Mouse (Mus musculus) stomach, embryonic 16.5 days (tissue): ENCODE measurements at regions not wholly inside any gene's neighbourhood (a gene's known extent, or its start where the extent isn't known, plus 50 kb on each side); places are given as distances from the start of the nearest gene placed in this dataset.

Experiments used
- ATAC-seq: fragments of 200-750 bp; cut with Nextera tagmentation; 2 replicates; pipeline ENCODE4 v1.8.0; 2017; ENCODE audit warnings: moderate number of reproducible peaks, moderate TSS enrichment; ENCODE audit not compliant: insufficient read depth, low FRiP score
- H3K27ac ChIP-seq: fragments of 300-500 bp; sonication (generic); 2 replicates; pipeline ENCODE4 v1.5.1; 2014; ENCODE audit warnings: low read length
- H3K27me3 ChIP-seq: fragments of 300-500 bp; sonication (generic); 2 replicates; pipeline ENCODE4 v1.6.1; 2014; ENCODE audit warnings: low read length, control low read depth, mixed read lengths; ENCODE audit not compliant: control insufficient read depth, insufficient read depth
- H3K36me3 ChIP-seq: fragments of 300-500 bp; sonication (generic); 2 replicates; pipeline ENCODE4 v1.6.1; 2014; ENCODE audit warnings: low read length; ENCODE audit not compliant: control insufficient read depth, insufficient read depth
- H3K4me1 ChIP-seq: fragments of 300-500 bp; sonication (generic); 2 replicates; pipeline ENCODE4 v1.6.1; 2014; ENCODE audit warnings: low read length, control low read depth, mixed read lengths; ENCODE audit not compliant: control insufficient read depth, insufficient read depth
- H3K4me2 ChIP-seq: fragments of 300-500 bp; sonication (generic); 2 replicates; pipeline ENCODE4 v1.6.1; 2014; ENCODE audit warnings: low read depth, low read length, mixed read lengths
- H3K4me3 ChIP-seq: fragments of 300-500 bp; sonication (generic); replicated peaks from 2 replicates; pipeline ENCODE4 v1.5.1; 2014; ENCODE audit warnings: mild to moderate bottlenecking, low read length
- H3K9ac ChIP-seq: fragments of 300-500 bp; sonication (generic); 2 replicates; pipeline ENCODE4 v1.6.1; 2014; ENCODE audit warnings: low read length
- H3K9me3 ChIP-seq: fragments of 300-500 bp; sonication (generic); replicated peaks from 2 replicates; pipeline ENCODE4 v1.6.1; 2016; ENCODE audit warnings: low read length, control low read depth; ENCODE audit not compliant: control insufficient read depth
- WGBS: fragments of 180-500 bp; shearing (Covaris S2); extraction: QIAGEN DNeasy Blood & Tissue Kit; methylation state at CpG from one replicate; pipeline ENCODE4 v1.1.7; 2014; 5-methylcytosine and 5-hydroxymethylcytosine counted together

DNA sequence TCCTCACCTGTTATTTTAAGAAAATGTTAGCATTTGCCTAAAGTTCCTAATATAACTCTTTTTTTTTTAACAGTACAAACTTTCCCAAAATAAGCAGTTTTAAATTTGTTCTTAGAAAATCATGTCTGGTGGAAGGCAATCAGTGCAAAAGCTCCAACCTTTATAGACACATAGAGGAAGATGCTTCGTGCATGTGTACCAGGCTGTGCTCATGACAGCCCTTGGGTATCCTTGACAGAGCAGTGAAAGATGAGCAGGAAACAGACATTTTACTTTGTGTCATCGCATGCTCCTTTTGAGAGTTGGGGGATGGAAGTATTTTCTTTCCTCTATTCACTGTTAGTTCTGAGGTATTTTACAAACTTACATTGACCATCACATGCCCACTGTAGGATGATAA lies 517.3 kb upstream of the Syt1 start:
- no peaks in the 10 kb centered on the region for H3K27me3 ChIP-seq
- no peaks in the 10 kb centered on the region for H3K9me3 ChIP-seq
- H3K9ac ChIP-seq: no peak overlapping the region
- 84% methylated on average over 2 of the region's 2 CpGs for WGBS
- no peaks in the 10 kb centered on the region for H3K4me1 ChIP-seq
- no peak overlapping the region for H3K4me2 ChIP-seq
- no peak for ATAC-seq
- no peaks in the 10 kb centered on the region for H3K36me3 ChIP-seq
- H3K27ac ChIP-seq: no peak overlapping the region
- H3K4me3 ChIP-seq: no peak overlapping the region

DNA sequence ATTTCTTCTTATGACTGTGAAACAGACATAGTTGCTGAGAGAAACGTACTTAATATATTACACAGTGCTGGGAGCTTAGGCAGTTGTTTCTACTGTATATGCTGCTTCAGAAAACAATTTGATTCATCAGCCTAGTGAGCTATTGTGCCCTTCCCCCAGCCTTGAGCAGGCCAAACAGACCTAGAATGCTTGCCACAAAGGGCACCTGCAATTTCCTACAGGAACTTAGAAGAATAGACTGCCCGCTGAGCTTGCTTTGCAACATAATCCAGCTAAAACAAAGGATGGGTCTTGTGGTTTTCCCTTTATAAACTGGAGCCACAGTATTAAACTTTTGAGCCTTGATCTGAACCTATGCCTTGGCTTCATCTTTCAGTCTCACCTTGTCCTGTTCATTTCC lies 510.9 kb upstream of the Syt1 start:
- H3K27ac ChIP-seq: no peak overlapping the region
- no peaks in the 10 kb centered on the region for H3K27me3 ChIP-seq
- no peaks in the 10 kb centered on the region for H3K36me3 ChIP-seq
- WGBS: 45% methylated on average over 2 of the region's 2 CpGs
- H3K4me2 ChIP-seq: no peak overlapping the region
- no peak overlapping the region for H3K9ac ChIP-seq
- ATAC-seq: no peak
- no peak overlapping the region for H3K4me3 ChIP-seq
- no peaks in the 10 kb centered on the region for H3K9me3 ChIP-seq
- H3K4me1 ChIP-seq: no peaks in the 10 kb centered on the region

DNA sequence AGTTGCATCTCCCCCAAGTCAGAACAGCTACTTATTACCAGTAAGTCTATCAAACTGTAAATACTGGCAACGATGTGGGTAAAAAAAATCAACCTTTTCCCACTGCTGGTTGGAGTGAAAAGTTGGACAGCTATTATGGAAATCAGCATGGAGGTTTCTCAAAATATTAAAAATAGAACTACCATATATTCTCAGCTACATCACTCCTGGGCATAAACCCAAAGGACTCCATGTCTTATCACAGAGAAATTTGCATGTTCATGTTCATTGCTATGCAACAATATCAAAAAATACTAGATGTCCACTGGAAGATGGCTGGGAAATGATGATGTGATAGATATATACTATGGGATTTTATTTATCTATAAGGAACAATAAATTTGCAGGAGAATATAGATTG lies 506.9 kb upstream of the Syt1 start:
- H3K9ac ChIP-seq: no peak overlapping the region
- H3K9me3 ChIP-seq: no peaks in the 10 kb centered on the region
- ATAC-seq: no peak
- H3K27me3 ChIP-seq: no peaks in the 10 kb centered on the region
- H3K36me3 ChIP-seq: no peaks in the 10 kb centered on the region
- H3K4me1 ChIP-seq: no peaks in the 10 kb centered on the region
- no peak overlapping the region for H3K4me3 ChIP-seq
- 68% methylated on average over 1 of the region's 1 CpGs for WGBS
- no peak overlapping the region for H3K27ac ChIP-seq
- H3K4me2 ChIP-seq: no peak overlapping the region

DNA sequence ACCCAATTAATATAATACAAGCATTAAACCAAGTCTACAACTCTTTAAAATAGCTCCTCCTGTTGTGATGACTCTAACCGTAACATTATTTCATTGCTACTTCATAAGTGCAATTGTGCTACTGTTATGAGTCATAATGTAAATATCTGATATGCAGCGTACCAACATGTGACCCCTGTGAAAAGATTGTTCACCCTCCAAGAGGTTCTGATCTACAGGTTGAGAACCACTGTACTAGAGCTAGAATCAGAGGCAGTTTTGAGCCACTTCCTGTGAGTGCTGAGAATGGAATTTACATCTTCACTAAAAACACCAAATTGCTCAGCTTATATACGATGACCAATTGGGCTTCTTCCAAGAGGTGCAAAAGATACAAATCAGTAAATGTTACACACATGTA lies 504.4 kb upstream of the Syt1 start:
- no peaks in the 10 kb centered on the region for H3K27me3 ChIP-seq
- ATAC-seq: no peak
- no peak overlapping the region for H3K27ac ChIP-seq
- H3K9me3 ChIP-seq: no peaks in the 10 kb centered on the region
- no peak overlapping the region for H3K4me3 ChIP-seq
- no peaks in the 10 kb centered on the region for H3K36me3 ChIP-seq
- no peak overlapping the region for H3K9ac ChIP-seq
- H3K4me1 ChIP-seq: no peaks in the 10 kb centered on the region
- 63% methylated on average over 3 of the region's 3 CpGs for WGBS
- no peak overlapping the region for H3K4me2 ChIP-seq

DNA sequence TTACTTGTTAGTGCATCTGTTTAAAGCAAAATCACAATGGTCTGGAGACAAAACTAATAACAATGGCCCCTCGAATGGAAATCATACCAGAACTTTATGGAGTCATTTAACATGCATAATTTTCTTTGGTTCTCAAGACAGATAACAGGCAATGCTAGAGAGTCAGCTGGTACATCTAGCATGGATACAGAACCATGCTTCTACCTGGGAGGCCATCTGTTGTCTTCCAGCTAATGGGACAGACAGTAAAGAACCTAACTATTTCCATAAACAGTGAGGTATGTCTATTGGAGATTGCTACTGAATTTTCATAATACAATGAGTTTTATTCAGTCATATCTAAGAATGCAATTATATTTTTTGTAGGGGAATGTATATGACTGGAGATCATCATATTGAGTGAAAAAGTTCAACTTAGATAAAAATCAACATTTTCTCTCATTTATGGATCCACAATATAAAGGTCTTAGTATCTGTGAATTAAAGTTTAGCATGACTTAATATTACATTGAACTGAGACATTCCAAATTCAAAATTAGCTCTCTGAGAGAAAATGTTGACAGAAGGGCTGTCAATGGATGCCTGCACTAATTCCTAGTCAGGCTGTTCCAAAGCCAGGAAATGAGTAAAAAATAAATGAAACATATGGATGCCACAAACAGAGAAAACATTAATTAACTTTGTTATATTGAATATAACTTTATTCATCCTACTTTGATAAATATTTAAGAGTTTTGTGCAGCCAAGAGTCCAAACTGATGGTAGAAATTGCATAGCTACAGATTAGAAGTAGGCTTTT lies 500.3 kb upstream of the Syt1 start:
- ATAC-seq: no peak
- Histone ChIP-seq H3K4me2 (no peak overlapping the region), H3K4me1 (no peaks in the 10 kb centered on the region), H3K36me3 (no peaks in the 10 kb centered on the region), H3K27me3 (no peaks in the 10 kb centered on the region), H3K4me3 (no peak overlapping the region), H3K9me3 (no peaks in the 10 kb centered on the region), H3K27ac (no peak overlapping the region), H3K9ac (no peak overlapping the region)
- WGBS: 59% methylated on average over 1 of the region's 1 CpGs

DNA sequence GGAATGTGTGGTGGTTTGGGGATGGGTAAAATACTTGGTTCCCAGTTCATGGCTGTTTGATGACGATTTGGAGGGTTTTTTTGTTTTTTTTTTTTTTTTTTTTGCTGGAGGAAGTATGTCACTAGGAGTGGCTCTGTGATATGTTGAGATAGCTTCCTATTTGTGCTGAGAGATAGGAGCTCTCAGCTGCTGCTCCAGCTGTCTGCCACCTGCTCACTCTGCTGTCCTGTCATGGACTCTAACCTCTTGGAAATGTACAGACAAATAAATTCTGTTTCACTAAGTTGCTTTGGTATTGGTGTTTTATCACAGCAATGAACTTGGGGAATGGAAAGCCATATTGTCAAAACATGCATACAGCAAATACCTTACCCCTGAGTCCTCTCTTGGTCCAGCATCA lies 497.8 kb upstream of the Syt1 start:
- no peak for ATAC-seq
- Histone ChIP-seq H3K27me3 (no peaks in the 10 kb centered on the region), H3K36me3 (no peaks in the 10 kb centered on the region), H3K9me3 (no peaks in the 10 kb centered on the region), H3K4me1 (no peaks in the 10 kb centered on the region), H3K9ac (no peak overlapping the region), H3K27ac (no peak overlapping the region), H3K4me2 (no peak overlapping the region), H3K4me3 (no peak overlapping the region)
- 43% methylated on average over 1 of the region's 1 CpGs for WGBS

DNA sequence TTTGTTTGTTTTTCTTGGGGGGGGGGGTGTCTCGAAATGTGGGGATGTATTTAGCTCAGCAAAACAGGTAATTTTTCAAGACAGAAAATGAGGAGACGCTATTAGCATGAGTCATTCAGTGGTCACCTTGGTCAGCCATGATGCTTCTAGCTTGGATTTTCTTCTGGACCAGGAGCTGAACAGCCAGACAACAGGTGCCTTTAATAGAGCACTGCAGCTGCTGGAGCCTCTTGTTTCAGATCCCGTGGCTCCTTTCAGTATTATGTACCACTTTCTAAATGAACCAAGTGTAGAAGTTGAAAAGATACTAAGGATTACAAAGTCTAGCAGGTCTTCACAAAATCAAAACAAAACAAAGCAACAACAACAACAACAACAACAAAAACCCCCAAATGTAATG lies 496.4 kb upstream of the Syt1 start:
- no peaks in the 10 kb centered on the region for H3K9me3 ChIP-seq
- no peak for ATAC-seq
- WGBS: 73% methylated on average over 3 of the region's 3 CpGs
- H3K27ac ChIP-seq: no peak overlapping the region
- no peak overlapping the region for H3K4me2 ChIP-seq
- no peak overlapping the region for H3K4me3 ChIP-seq
- no peaks in the 10 kb centered on the region for H3K36me3 ChIP-seq
- H3K4me1 ChIP-seq: no peaks in the 10 kb centered on the region
- H3K27me3 ChIP-seq: no peaks in the 10 kb centered on the region
- H3K9ac ChIP-seq: no peak overlapping the region

DNA sequence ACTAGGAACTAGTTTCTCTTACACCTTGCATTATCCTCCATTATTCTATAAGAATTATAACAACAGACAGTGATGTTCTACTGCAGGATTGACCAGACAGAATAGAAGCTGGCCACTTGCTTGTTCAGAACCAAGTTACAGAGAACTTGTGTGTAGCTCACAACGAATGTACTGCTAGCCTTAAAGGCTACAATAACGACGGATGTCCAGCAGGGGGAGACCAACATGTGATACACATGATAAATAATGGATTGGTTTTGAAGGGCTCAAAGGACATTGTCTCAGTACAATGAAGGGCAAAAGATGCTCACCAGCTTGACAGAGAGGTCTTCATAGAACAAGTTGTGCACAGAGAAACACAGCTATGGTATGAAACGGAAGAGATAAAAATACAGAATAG lies 493.9 kb upstream of the Syt1 start:
- Histone ChIP-seq H3K36me3 (no peaks in the 10 kb centered on the region), H3K9me3 (no peaks in the 10 kb centered on the region), H3K4me2 (no peak overlapping the region), H3K27ac (no peak overlapping the region), H3K4me3 (no peak overlapping the region), H3K9ac (no peak overlapping the region), H3K4me1 (no peaks in the 10 kb centered on the region), H3K27me3 (no peaks in the 10 kb centered on the region)
- WGBS: 56% methylated on average over 4 of the region's 4 CpGs
- no peak for ATAC-seq

DNA sequence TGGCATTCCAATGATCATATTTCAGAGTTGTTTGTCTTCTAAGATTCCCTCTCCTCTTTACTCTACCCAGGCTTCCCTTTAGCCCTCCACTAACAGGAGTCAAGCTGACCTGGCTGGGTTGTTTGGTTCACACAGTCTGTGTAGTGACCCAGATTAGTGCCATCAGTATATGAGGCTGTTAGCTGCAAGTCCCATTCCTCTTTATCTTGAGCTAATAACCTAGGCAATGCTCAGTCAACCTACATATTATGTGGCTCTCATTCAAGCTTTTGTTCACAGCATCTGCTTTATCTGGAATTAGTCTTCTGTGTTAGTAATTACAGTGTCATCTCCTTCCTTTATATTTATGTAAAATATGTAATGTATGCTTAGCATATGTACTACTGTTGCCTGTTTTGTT lies 490.1 kb upstream of the Syt1 start:
- Histone ChIP-seq H3K27ac (no peak overlapping the region), H3K27me3 (no peaks in the 10 kb centered on the region), H3K4me3 (no peak overlapping the region), H3K4me2 (no peak overlapping the region), H3K9ac (no peak overlapping the region), H3K36me3 (no peaks in the 10 kb centered on the region), H3K4me1 (no peaks in the 10 kb centered on the region), H3K9me3 (no peaks in the 10 kb centered on the region)
- ATAC-seq: no peak
